Mouse (Mus musculus) spleen, adult 2 months (tissue): ENCODE results near the gene Dnah8.

Source experiments
- CTCF ChIP-seq: fragments of 200-500 bp; IDR thresholded peaks from 2 replicates; pipeline ENCODE4 v1.5.1; 2011; ENCODE audit warnings: mild to moderate bottlenecking, inconsistent platforms; ENCODE audit not compliant: insufficient read depth, insufficient read length, insufficient replicate concordance; ENCODE audit errors: extremely low read depth
- POLR2A ChIP-seq: fragments of 200-500 bp; IDR thresholded peaks from 2 replicates; pipeline ENCODE4 v1.6.1; 2011; ENCODE audit warnings: low read depth, low read length, inconsistent platforms

- no peak for TF ChIP-seq POLR2A
- no peak for TF ChIP-seq CTCF
These were observed 172.5 kb downstream of the Dnah8 start for GRCm38 (mm10) chr17:30796616-30797015.
